Mouse (Mus musculus) limb, embryonic 15.5 days (tissue): ENCODE results near the gene Meltf. TPM values are rescaled to one million over a fixed set of nuclear protein-coding genes. Genes with fewer than 3 reads are reported as not detected.
A peak's percentile ranks its signal among the peaks of the same experiment; 100 is the strongest.

ENCODE experiments used
- ATAC-seq: fragments of 200-750 bp; cut with Nextera tagmentation; 2 replicates; pipeline ENCODE4 v1.8.0; 2017; ENCODE audit warnings: low read depth, moderate TSS enrichment; ENCODE audit not compliant: insufficient number of reproducible peaks, low FRiP score, low TSS enrichment
- H3K27ac ChIP-seq: fragments of 300-500 bp; sonication (generic); 2 replicates; pipeline ENCODE4 v1.5.1; 2015; ENCODE audit warnings: moderate library complexity, mild to moderate bottlenecking, inconsistent platforms
- H3K27me3 ChIP-seq: fragments of 300-500 bp; sonication (generic); 2 replicates; pipeline ENCODE4 v1.6.1; 2015; ENCODE audit warnings: inconsistent platforms
- H3K36me3 ChIP-seq: fragments of 300-500 bp; sonication (generic); 2 replicates; pipeline ENCODE4 v1.6.1; 2015; ENCODE audit warnings: inconsistent platforms
- H3K4me1 ChIP-seq: fragments of 300-500 bp; sonication (generic); 2 replicates; pipeline ENCODE4 v1.6.1; 2015; ENCODE audit warnings: inconsistent platforms
- H3K4me2 ChIP-seq: fragments of 300-500 bp; sonication (generic); 2 replicates; pipeline ENCODE4 v1.6.1; 2015; ENCODE audit warnings: mild to moderate bottlenecking, inconsistent platforms
- H3K4me3 ChIP-seq: fragments of 300-500 bp; sonication (generic); 2 replicates; pipeline ENCODE4 v1.5.1; 2015; ENCODE audit warnings: mild to moderate bottlenecking, inconsistent platforms
- H3K9ac ChIP-seq: fragments of 300-500 bp; sonication (generic); 2 replicates; pipeline ENCODE4 v1.6.1; 2015; ENCODE audit warnings: inconsistent platforms
- H3K9me3 ChIP-seq: fragments of 300-500 bp; sonication (generic); 2 replicates; pipeline ENCODE4 v1.6.1; 2016; ENCODE audit warnings: inconsistent platforms
- WGBS: fragments of 180-500 bp; shearing (Covaris S2); methylation state at CpG from one replicate; pipeline ENCODE4 v1.1.7; 2015; 5-methylcytosine and 5-hydroxymethylcytosine counted together
- polyA plus RNA-seq: library from polyadenylated mRNA; unstranded; fragments of >200 nt; fragmentation: Nextera tagmentation; extraction: Ambion mirVana; gene quantifications from 2 replicates; pipeline ENCODE4 v1.2.1, GENCODE M21; 2015

Gene Meltf
- polyA plus RNA-seq, 1 experiment from 2014 or later = 5.5 TPM

GRCm38 (mm10) chr16:31896971-31897774, 18.6 kb downstream of the Meltf start:
- Histone ChIP-seq H3K27ac (no peak overlapping the region), H3K27me3 (no peaks in the 10 kb centered on the region), H3K36me3 (no peaks in the 10 kb centered on the region), H3K4me2 (peak overlapping the region; percentile 45), H3K4me3 (peak overlapping the region; percentile 18), H3K9ac (peak overlapping the region; percentile 31; the same call in 1 of the 2 replicates), H3K9me3 (no peaks in the 10 kb centered on the region), H3K4me1 (peaks cover 17% of the 10 kb centered on the region)
- no peak for ATAC-seq
- WGBS = 10% methylated on average over 29 of the region's 29 CpGs

- peaks cover 17% of the 10 kb centered on the region for H3K4me1 ChIP-seq
- H3K36me3 ChIP-seq = no peaks in the 10 kb centered on the region
- H3K4me3 ChIP-seq = no peak overlapping the region
- no peaks in the 10 kb centered on the region for H3K27me3 ChIP-seq
- no peaks in the 10 kb centered on the region for H3K9me3 ChIP-seq
- H3K9ac ChIP-seq = no peak overlapping the region
- WGBS = 73% methylated on average over 18 of the region's 18 CpGs
- ATAC-seq = 0 out of 2 replicates have a peak, but pooled peaks have one; percentile 30
- H3K4me2 ChIP-seq = no peak overlapping the region
- no peak overlapping the region for H3K27ac ChIP-seq
These were observed 20.1 kb downstream of the Meltf start for GRCm38 (mm10) chr16:31898546-31899326.

GRCm38 (mm10) chr16:31901886-31902285, 23.3 kb downstream of the Meltf start:
- Histone ChIP-seq H3K36me3 (no peaks in the 10 kb centered on the region), H3K4me1 (peaks cover 30% of the 10 kb centered on the region), H3K4me2 (no peak overlapping the region), H3K27me3 (no peaks in the 10 kb centered on the region), H3K9ac (no peak overlapping the region), H3K4me3 (no peak overlapping the region), H3K27ac (no peak overlapping the region), H3K9me3 (no peaks in the 10 kb centered on the region)
- ATAC-seq = no peak
- 91% methylated on average over 1 of the region's 1 CpGs for WGBS

- Histone ChIP-seq H3K9me3 (no peaks in the 10 kb centered on the region), H3K9ac (no peak overlapping the region), H3K27me3 (no peaks in the 10 kb centered on the region), H3K4me1 (peaks cover 18% of the 10 kb centered on the region), H3K36me3 (no peaks in the 10 kb centered on the region), H3K4me3 (no peak overlapping the region), H3K27ac (no peak overlapping the region), H3K4me2 (no peak overlapping the region)
- no peak for ATAC-seq
- WGBS = 86% methylated on average over 8 of the region's 8 CpGs
These were observed 24.6 kb downstream of the Meltf start for GRCm38 (mm10) chr16:31903239-31903638.

GRCm38 (mm10) chr16:31905331-31905730, 26.7 kb downstream of the Meltf start:
- H3K27me3 ChIP-seq = no peaks in the 10 kb centered on the region
- H3K4me2 ChIP-seq = no peak overlapping the region
- ATAC-seq = no peak
- H3K9me3 ChIP-seq = no peaks in the 10 kb centered on the region
- H3K27ac ChIP-seq = no peak overlapping the region
- 78% methylated on average over 4 of the region's 4 CpGs for WGBS
- H3K36me3 ChIP-seq = no peaks in the 10 kb centered on the region
- peaks cover 15% of the 10 kb centered on the region for H3K4me1 ChIP-seq
- no peak overlapping the region for H3K4me3 ChIP-seq
- no peak overlapping the region for H3K9ac ChIP-seq

- 35% methylated on average over 20 of the region's 20 CpGs for WGBS
- ATAC-seq = no peak
- Histone ChIP-seq H3K9me3 (no peaks in the 10 kb centered on the region), H3K4me1 (peaks cover 15% of the 10 kb centered on the region), H3K27me3 (no peaks in the 10 kb centered on the region), H3K27ac (peak overlapping the region; percentile 43), H3K4me2 (peak overlapping the region; percentile 41), H3K9ac (no peak overlapping the region), H3K36me3 (no peaks in the 10 kb centered on the region), H3K4me3 (peak overlapping the region; percentile 13; the same call in 1 of the 2 replicates)
These were observed 27.5 kb downstream of the Meltf start for GRCm38 (mm10) chr16:31905891-31906825.

GRCm38 (mm10) chr16:31906896-31907295, 28.3 kb downstream of the Meltf start:
- H3K27ac ChIP-seq = peak overlapping the region; percentile 43
- no peak for ATAC-seq
- peaks cover 15% of the 10 kb centered on the region for H3K4me1 ChIP-seq
- H3K9ac ChIP-seq = no peak overlapping the region
- peak overlapping the region; percentile 13; the same call in 1 of the 2 replicates for H3K4me3 ChIP-seq
- peak overlapping the region; percentile 41 for H3K4me2 ChIP-seq
- H3K9me3 ChIP-seq = no peaks in the 10 kb centered on the region
- H3K36me3 ChIP-seq = no peaks in the 10 kb centered on the region
- WGBS = 9% methylated on average over 9 of the region's 9 CpGs
- H3K27me3 ChIP-seq = no peaks in the 10 kb centered on the region

- WGBS = 57% methylated on average over 11 of the region's 11 CpGs
- Histone ChIP-seq H3K4me1 (peaks cover 15% of the 10 kb centered on the region), H3K4me3 (no peak overlapping the region), H3K9ac (no peak overlapping the region), H3K36me3 (no peaks in the 10 kb centered on the region), H3K27ac (no peak overlapping the region), H3K9me3 (no peaks in the 10 kb centered on the region), H3K4me2 (no peak overlapping the region), H3K27me3 (no peaks in the 10 kb centered on the region)
- no peak for ATAC-seq
These were observed 30.3 kb downstream of the Meltf start for GRCm38 (mm10) chr16:31908959-31909358.

- no peak for ATAC-seq
- no peak overlapping the region for H3K4me2 ChIP-seq
- no peaks in the 10 kb centered on the region for H3K36me3 ChIP-seq
- no peaks in the 10 kb centered on the region for H3K9me3 ChIP-seq
- no peak overlapping the region for H3K9ac ChIP-seq
- no peak overlapping the region for H3K4me3 ChIP-seq
- no peak overlapping the region for H3K27ac ChIP-seq
- 67% methylated on average over 10 of the region's 10 CpGs for WGBS
- peaks cover 15% of the 10 kb centered on the region for H3K4me1 ChIP-seq
- H3K27me3 ChIP-seq = no peaks in the 10 kb centered on the region
These were observed 31.8 kb downstream of the Meltf start for GRCm38 (mm10) chr16:31910281-31910847.

GRCm38 (mm10) chr16:31917776-31918175, 39.2 kb downstream of the Meltf start:
- H3K9me3 ChIP-seq = no peaks in the 10 kb centered on the region
- H3K9ac ChIP-seq = no peak overlapping the region
- no peak for ATAC-seq
- no peak overlapping the region for H3K27ac ChIP-seq
- 0 out of 2 replicates have a peak overlapping the region, but pooled peaks have one; percentile 35 for H3K4me2 ChIP-seq
- 76% methylated on average over 11 of the region's 11 CpGs for WGBS
- no peaks in the 10 kb centered on the region for H3K27me3 ChIP-seq
- H3K4me3 ChIP-seq = no peak overlapping the region
- peaks cover 5% of the 10 kb centered on the region for H3K4me1 ChIP-seq
- H3K36me3 ChIP-seq = no peaks in the 10 kb centered on the region

GRCm38 (mm10) chr16:31918248-31918724, 39.7 kb downstream of the Meltf start:
- H3K36me3 ChIP-seq = no peaks in the 10 kb centered on the region
- H3K4me2 ChIP-seq = peak overlapping the region; percentile 35; the same call in 1 of the 2 replicates
- peaks cover 5% of the 10 kb centered on the region for H3K4me1 ChIP-seq
- H3K27me3 ChIP-seq = no peaks in the 10 kb centered on the region
- H3K9me3 ChIP-seq = no peaks in the 10 kb centered on the region
- WGBS = 4% methylated on average over 14 of the region's 14 CpGs
- no peak; the same call in 1 of the 2 replicates for ATAC-seq
- H3K9ac ChIP-seq = 0 out of 2 replicates have a peak overlapping the region, but pooled peaks have one; percentile 3
- no peak overlapping the region for H3K4me3 ChIP-seq
- no peak overlapping the region for H3K27ac ChIP-seq
